Mouse (Mus musculus) erythroblast, embryonic 14.5 days (primary cell): ENCODE data around the gene Hypm.

Experiments used
- GATA1 ChIP-seq: IDR thresholded peaks from 2 replicates; pipeline ENCODE4 v1.6.1; 2012; ENCODE audit warnings: low read length, inconsistent platforms, mixed read lengths
- TAL1 ChIP-seq: IDR thresholded peaks from 3 replicates; pipeline ENCODE4 v1.6.1; 2012; ENCODE audit warnings: low read length, inconsistent platforms, mixed read lengths

DNA sequence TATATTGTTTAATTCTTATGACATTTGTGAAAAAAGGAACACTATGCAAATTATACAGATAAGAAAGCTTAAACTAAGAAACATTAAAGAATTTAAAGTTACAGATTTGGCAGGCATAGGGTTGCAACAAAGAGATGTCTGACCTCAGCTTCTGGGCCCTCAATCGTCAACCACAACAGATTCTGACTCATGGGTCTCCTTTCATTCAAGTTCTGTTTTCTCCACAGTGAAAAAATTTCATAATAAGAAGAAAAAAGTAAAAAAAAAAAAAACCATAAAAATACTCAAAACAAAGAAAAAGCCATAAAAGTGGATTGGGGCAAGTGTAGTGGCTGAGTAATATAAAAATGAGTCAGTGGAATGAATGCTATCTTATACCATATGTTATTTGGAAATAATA lies 36.6 kb upstream of the Hypm start:
- TF ChIP-seq TAL1 (no peak), GATA1 (no peak)
